Mouse (Mus musculus) monocyte, adult 2 months (primary cell): ENCODE measurements around the gene Dhh.

Experiments
- DNase-seq, 2 experiments: peaks; one replicate each; pipeline ENCODE4 v3.0.0; 2022; ENCODE audit warnings: low spot score in 2 of 2, low read depth in 1 of 2

Dhh gene

DNA sequence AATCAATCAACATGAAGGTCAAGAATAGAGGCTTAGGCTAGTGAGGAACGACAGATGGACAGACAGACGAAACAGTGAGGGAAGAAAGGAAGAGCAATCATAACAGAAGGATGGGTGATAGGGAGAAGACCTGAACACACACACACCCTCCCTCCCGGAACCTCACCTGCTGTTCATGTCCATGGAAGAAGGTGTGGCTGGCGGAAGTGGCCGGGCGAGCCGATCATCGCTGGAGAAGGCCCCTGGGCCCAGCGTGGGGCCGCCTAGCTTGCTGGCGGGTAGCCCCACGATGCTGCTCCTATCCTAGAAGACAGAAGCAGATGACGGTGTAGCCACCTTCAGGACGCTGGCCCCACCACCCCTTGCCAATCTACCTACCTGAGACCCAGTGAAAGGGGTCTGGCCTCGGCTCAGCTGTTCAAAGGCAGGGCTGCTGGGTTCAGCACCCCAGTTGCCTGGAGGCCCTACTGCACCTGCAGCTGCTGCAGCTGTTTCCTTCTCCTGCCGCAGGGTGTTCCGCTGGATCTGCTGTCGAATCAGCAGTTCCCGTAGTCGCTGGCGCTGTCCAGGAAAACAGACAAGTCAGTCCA lies 47.0 kb downstream of the Dhh start:
- DNase-seq: no peak

DNA sequence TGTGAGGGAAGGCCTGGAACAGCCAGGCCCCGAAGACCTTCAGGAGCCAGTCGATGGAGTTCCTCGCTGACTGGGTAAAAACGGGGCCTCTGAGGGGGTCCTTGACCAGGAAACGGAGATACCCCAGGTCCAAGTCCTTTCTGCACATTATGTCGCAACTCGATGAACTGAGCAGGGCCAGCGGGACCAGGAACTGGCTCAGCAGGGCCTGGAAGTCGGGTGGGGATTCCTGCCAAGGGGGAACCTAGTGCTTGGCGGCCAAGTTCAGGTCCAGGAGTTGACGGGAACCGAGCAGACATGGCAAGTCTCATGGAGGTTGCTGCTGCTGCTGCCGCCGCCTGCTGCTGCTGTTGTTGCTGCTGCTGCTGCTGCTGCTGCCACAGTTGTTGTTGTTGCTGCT lies 47.7 kb downstream of the Dhh start:
- no peak for DNase-seq

- no peak for DNase-seq
Measured at GRCm38 (mm10) chr15:98849956-98850600, 48.3 kb downstream of the Dhh start.

GRCm38 (mm10) chr15:98849165-98849564 lies 49.2 kb downstream of the Dhh start:
- no peak for DNase-seq

DNA sequence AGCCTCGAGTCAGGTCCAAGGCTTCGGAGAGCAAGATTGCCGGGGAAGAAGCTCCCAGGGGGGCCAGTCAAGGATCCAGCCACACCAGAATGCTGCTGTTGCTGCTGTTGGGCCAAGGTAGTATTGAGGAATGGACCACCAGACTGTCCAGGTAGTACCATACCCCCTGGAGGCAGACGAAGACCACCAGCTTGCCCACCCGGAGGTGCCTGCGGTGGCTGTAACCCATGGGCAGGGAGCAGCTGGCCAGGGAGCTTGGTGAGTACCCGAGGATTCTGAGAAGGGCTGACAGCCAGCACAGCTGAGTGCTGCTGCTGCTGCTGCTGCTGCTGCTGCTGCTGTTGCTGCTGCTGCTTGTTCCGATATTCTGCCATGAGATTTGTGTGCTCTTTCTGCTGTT lies 52.2 kb downstream of the Dhh start:
- DNase-seq: no peak

GRCm38 (mm10) chr15:98845149-98845548 lies 53.2 kb downstream of the Dhh start:
- no peak for DNase-seq

DNA sequence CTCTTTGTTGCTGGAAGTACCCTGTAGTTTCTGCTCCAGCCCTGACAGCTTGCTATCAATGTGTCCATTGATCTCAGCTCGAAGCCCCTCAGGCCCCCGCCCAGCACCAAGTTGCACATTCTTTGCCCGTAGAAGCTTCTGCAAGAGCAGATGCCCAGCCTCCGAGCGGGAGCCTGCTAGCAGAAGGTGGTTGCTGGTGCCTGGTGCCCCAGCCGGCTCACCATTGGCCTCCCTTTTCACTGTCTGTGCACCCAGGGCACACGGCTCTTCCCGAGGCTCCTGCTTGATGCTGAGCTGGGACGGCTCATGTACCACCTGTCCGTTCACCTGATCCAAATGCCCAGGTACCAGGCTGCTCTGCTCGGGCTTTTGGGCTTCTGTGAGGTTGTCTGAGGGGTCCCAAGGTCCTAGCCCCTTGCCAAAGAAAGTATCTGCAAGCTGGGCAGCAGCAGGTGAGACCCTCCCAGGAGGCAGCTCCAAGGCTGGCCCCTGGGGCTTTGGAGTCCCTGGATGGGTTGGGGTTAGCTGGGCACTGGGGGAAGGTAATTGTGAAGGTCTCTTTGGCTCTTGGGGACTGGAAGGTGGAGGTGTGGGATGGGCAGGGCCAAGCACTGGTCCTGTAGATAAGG lies 54.6 kb downstream of the Dhh start:
- DNase-seq: no peak
